Mouse (Mus musculus): ENCODE data around the gene Sdhd. TPM values are rescaled to one million over a fixed set of nuclear protein-coding genes. Genes with fewer than 3 reads are reported as not detected.
A peak's percentile ranks its signal among the peaks of the same experiment; 100 is the strongest.

The Sdhd gene
- polyA plus RNA-seq, 1 experiment from 2014 or later = 257 TPM

- H3K4me1 ChIP-seq (replicated peaks; ENCODE audit: control insufficient read depth, insufficient read depth, low read length) = no peaks in the 10 kb centered on the region
- no peak overlapping the region for H3K4me2 ChIP-seq (ENCODE audit: low read depth, low read length, severe bottlenecking)
- DNase-seq (ENCODE audit: low spot score) = no peak
- WGBS = 84% methylated on average over 12 of the region's 12 CpGs
- no peaks in the 10 kb centered on the region for H3K27me3 ChIP-seq (ENCODE audit: control insufficient read depth, insufficient read depth, low read length)
- H3K9ac ChIP-seq (ENCODE audit: low read length) = no peak overlapping the region
- H3K4me3 ChIP-seq (ENCODE audit: low read depth, low read length) = no peak overlapping the region
- H3K36me3 ChIP-seq (ENCODE audit: control insufficient read depth, insufficient read depth, low read length) = peaks cover 11% of the 10 kb centered on the region; the same call in 1 of the 2 replicates
- H3K27ac ChIP-seq (ENCODE audit: low read depth, low read length) = no peak overlapping the region
- H3K9me3 ChIP-seq (ENCODE audit: control insufficient read depth, low read length) = no peaks in the 10 kb centered on the region
- ATAC-seq (replicated peaks; ENCODE audit: low FRiP score) = no peak
Measured at GRCm38 (mm10) chr9:50594794-50595417, 8.7 kb downstream of the Sdhd start.

GRCm38 (mm10) chr9:50593544-50593943, 10.1 kb downstream of the Sdhd start:
- Histone ChIP-seq H3K27ac (ENCODE audit: low read depth, low read length) (no peak overlapping the region), H3K4me3 (ENCODE audit: low read depth, low read length) (no peak overlapping the region), H3K9me3 (ENCODE audit: control insufficient read depth, low read length) (no peaks in the 10 kb centered on the region), H3K27me3 (ENCODE audit: control insufficient read depth, insufficient read depth, low read length) (no peaks in the 10 kb centered on the region), H3K36me3 (ENCODE audit: control insufficient read depth, insufficient read depth, low read length) (peaks cover 11% of the 10 kb centered on the region; the same call in 1 of the 2 replicates), H3K4me2 (ENCODE audit: low read depth, low read length, severe bottlenecking) (no peak overlapping the region), H3K9ac (ENCODE audit: low read length) (no peak overlapping the region), H3K4me1 (replicated peaks; ENCODE audit: control insufficient read depth, insufficient read depth, low read length) (no peaks in the 10 kb centered on the region)
- WGBS = 87% methylated on average over 3 of the region's 3 CpGs
- peak; percentile 73 for DNase-seq (ENCODE audit: low spot score)
- ATAC-seq (replicated peaks; ENCODE audit: low FRiP score) = no peak

GRCm38 (mm10) chr9:50592955-50593354, 10.7 kb downstream of the Sdhd start:
- Histone ChIP-seq H3K4me1 (replicated peaks; ENCODE audit: control insufficient read depth, insufficient read depth, low read length) (no peaks in the 10 kb centered on the region), H3K9ac (ENCODE audit: low read length) (no peak overlapping the region), H3K9me3 (ENCODE audit: control insufficient read depth, low read length) (no peaks in the 10 kb centered on the region), H3K27me3 (ENCODE audit: control insufficient read depth, insufficient read depth, low read length) (no peaks in the 10 kb centered on the region), H3K27ac (ENCODE audit: low read depth, low read length) (no peak overlapping the region), H3K4me3 (ENCODE audit: low read depth, low read length) (no peak overlapping the region), H3K36me3 (ENCODE audit: control insufficient read depth, insufficient read depth, low read length) (peaks cover 7% of the 10 kb centered on the region; the same call in 1 of the 2 replicates), H3K4me2 (ENCODE audit: low read depth, low read length, severe bottlenecking) (no peak overlapping the region)
- DNase-seq (ENCODE audit: low spot score) (no peak), ATAC-seq (replicated peaks; ENCODE audit: low FRiP score) (no peak)
- 89% methylated on average over 9 of the region's 9 CpGs for WGBS

- WGBS = 79% methylated on average over 10 of the region's 10 CpGs
- no peak overlapping the region for H3K4me2 ChIP-seq (ENCODE audit: low read depth, low read length, severe bottlenecking)
- ATAC-seq (replicated peaks; ENCODE audit: low FRiP score) (no peak), DNase-seq (ENCODE audit: low spot score) (no peak)
- no peaks in the 10 kb centered on the region for H3K36me3 ChIP-seq (ENCODE audit: control insufficient read depth, insufficient read depth, low read length)
- H3K4me3 ChIP-seq (ENCODE audit: low read depth, low read length) = no peak overlapping the region
- H3K9ac ChIP-seq (ENCODE audit: low read length) = no peak overlapping the region
- H3K9me3 ChIP-seq (ENCODE audit: control insufficient read depth, low read length) = no peaks in the 10 kb centered on the region
- H3K27me3 ChIP-seq (ENCODE audit: control insufficient read depth, insufficient read depth, low read length) = no peaks in the 10 kb centered on the region
- H3K4me1 ChIP-seq (replicated peaks; ENCODE audit: control insufficient read depth, insufficient read depth, low read length) = no peaks in the 10 kb centered on the region
- no peak overlapping the region for H3K27ac ChIP-seq (ENCODE audit: low read depth, low read length)
Measured at GRCm38 (mm10) chr9:50590856-50591518, 12.6 kb downstream of the Sdhd start.

- WGBS = 82% methylated on average over 4 of the region's 4 CpGs
- H3K4me3 ChIP-seq (ENCODE audit: low read depth, low read length) = no peak overlapping the region
- no peaks in the 10 kb centered on the region for H3K4me1 ChIP-seq (replicated peaks; ENCODE audit: control insufficient read depth, insufficient read depth, low read length)
- H3K36me3 ChIP-seq (ENCODE audit: control insufficient read depth, insufficient read depth, low read length) = no peaks in the 10 kb centered on the region
- no peaks in the 10 kb centered on the region for H3K9me3 ChIP-seq (ENCODE audit: control insufficient read depth, low read length)
- DNase-seq (ENCODE audit: low spot score) (no peak), ATAC-seq (replicated peaks; ENCODE audit: low FRiP score) (no peak)
- no peak overlapping the region for H3K27ac ChIP-seq (ENCODE audit: low read depth, low read length)
- H3K4me2 ChIP-seq (ENCODE audit: low read depth, low read length, severe bottlenecking) = no peak overlapping the region
- H3K27me3 ChIP-seq (ENCODE audit: control insufficient read depth, insufficient read depth, low read length) = no peaks in the 10 kb centered on the region
- no peak overlapping the region for H3K9ac ChIP-seq (ENCODE audit: low read length)
Measured at GRCm38 (mm10) chr9:50586955-50587354, 16.7 kb downstream of the Sdhd start.

- no peak for DNase-seq (ENCODE audit: low spot score)
- H3K4me1 ChIP-seq (replicated peaks; ENCODE audit: control insufficient read depth, insufficient read depth, low read length) = no peaks in the 10 kb centered on the region
- no peak overlapping the region for H3K4me3 ChIP-seq (ENCODE audit: low read depth, low read length)
- 86% methylated on average over 6 of the region's 6 CpGs for WGBS
- no peak overlapping the region for H3K4me2 ChIP-seq (ENCODE audit: low read depth, low read length, severe bottlenecking)
- no peak overlapping the region for H3K9ac ChIP-seq (ENCODE audit: low read length)
- H3K9me3 ChIP-seq (ENCODE audit: control insufficient read depth, low read length) = no peaks in the 10 kb centered on the region
- no peaks in the 10 kb centered on the region for H3K27me3 ChIP-seq (ENCODE audit: control insufficient read depth, insufficient read depth, low read length)
- no peak for ATAC-seq (replicated peaks; ENCODE audit: low FRiP score)
- no peaks in the 10 kb centered on the region for H3K36me3 ChIP-seq (ENCODE audit: control insufficient read depth, insufficient read depth, low read length)
- no peak overlapping the region for H3K27ac ChIP-seq (ENCODE audit: low read depth, low read length)
Measured at GRCm38 (mm10) chr9:50585145-50585818, 18.3 kb downstream of the Sdhd start.

- 21% methylated on average over 4 of the region's 4 CpGs for WGBS
- Histone ChIP-seq H3K27ac (ENCODE audit: low read depth, low read length) (no peak overlapping the region), H3K4me2 (ENCODE audit: low read depth, low read length, severe bottlenecking) (no peak overlapping the region), H3K9me3 (ENCODE audit: control insufficient read depth, low read length) (no peaks in the 10 kb centered on the region), H3K4me3 (ENCODE audit: low read depth, low read length) (no peak overlapping the region), H3K36me3 (ENCODE audit: control insufficient read depth, insufficient read depth, low read length) (no peaks in the 10 kb centered on the region), H3K27me3 (ENCODE audit: control insufficient read depth, insufficient read depth, low read length) (no peaks in the 10 kb centered on the region), H3K9ac (ENCODE audit: low read length) (no peak overlapping the region), H3K4me1 (replicated peaks; ENCODE audit: control insufficient read depth, insufficient read depth, low read length) (no peaks in the 10 kb centered on the region)
- no peak for ATAC-seq (replicated peaks; ENCODE audit: low FRiP score)
- no peak for DNase-seq (ENCODE audit: low spot score)
Measured at GRCm38 (mm10) chr9:50580370-50580769, 23.2 kb downstream of the Sdhd start.

DNA sequence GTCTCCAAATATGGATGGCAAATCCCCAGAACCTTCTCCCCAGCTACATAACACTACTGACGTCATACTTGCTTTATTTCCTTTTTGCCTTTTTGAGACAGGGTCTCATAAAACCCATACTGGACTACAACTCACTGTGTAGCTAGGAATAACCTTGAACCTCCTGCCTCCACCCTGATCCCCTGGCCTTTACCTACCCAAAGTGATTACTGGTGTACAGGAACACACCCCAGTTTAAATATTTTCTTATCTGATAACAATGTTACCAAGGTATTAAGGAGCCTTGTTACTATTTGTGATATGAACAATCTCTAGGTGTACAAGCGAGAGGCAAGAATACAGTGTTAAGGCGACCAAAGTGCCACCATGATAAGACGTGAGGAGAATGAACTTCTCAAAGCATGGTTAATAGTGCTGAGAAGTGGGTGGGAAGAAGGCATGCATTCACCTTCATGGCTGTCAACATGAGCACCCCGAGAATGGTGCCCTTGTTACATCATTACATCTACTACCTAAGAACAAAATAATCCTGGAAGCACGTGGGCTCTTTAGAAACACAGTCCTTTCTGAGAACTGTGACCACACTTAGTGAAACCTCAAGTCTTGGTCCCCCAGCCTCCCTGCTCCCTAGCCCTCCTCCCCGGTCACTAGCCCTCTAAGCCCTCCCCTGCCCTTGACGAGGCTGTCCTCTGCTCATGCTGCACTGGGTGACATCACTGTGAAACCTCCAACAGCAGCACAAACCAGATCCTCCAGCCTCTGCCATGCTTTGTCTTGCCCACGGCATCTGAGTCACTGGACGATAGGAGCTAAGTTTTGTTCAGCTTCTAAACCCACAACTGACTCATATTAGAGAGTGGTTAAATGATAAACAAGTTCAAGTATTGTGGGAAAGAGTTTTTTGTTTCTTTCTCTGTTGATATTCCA, 33.8 kb downstream of the Sdhd start:
- no peaks in the 10 kb centered on the region for H3K9me3 ChIP-seq (ENCODE audit: control insufficient read depth, low read length)

More for the DNA sequence above, 33.8 kb downstream of the Sdhd start:
- no peak overlapping the region for H3K4me3 ChIP-seq (ENCODE audit: low read depth, low read length)
- no peak overlapping the region for H3K27ac ChIP-seq (ENCODE audit: low read depth, low read length)
- WGBS = 80% methylated on average over 10 of the region's 10 CpGs
- no peak for ATAC-seq (replicated peaks; ENCODE audit: low FRiP score)
- no peak overlapping the region for H3K9ac ChIP-seq (ENCODE audit: low read length)
- H3K4me1 ChIP-seq (replicated peaks; ENCODE audit: control insufficient read depth, insufficient read depth, low read length) = no peaks in the 10 kb centered on the region
- no peak overlapping the region for H3K4me2 ChIP-seq (ENCODE audit: low read depth, low read length, severe bottlenecking)
- no peak for DNase-seq (ENCODE audit: low spot score)
- no peaks in the 10 kb centered on the region for H3K27me3 ChIP-seq (ENCODE audit: control insufficient read depth, insufficient read depth, low read length)
- H3K36me3 ChIP-seq (ENCODE audit: control insufficient read depth, insufficient read depth, low read length) = no peaks in the 10 kb centered on the region
